Mouse (Mus musculus) ES-E14 (cell line): ENCODE results near the gene Enpp1. TPM values are rescaled to one million over a fixed set of nuclear protein-coding genes. Genes with fewer than 3 reads are reported as not detected.
"Not testable (repeated sequence)": the region's sequence is repeated elsewhere in the genome, so short reads cannot be mapped to it uniquely, and the experiment has no call there.

Source experiments
- DNase-seq: peaks from one replicate; pipeline ENCODE4 v3.0.0-alpha.2; 2013; ENCODE audit warnings: low read depth, low spot score
- H3K27ac ChIP-seq: 2 replicates; pipeline ENCODE4 v1.5.1; 2012; ENCODE audit warnings: low read depth, mild to moderate bottlenecking, low read length, moderate library complexity, mixed read lengths; ENCODE audit not compliant: poor library complexity, insufficient read depth, severe bottlenecking
- H3K36me3 ChIP-seq: 2 replicates; pipeline ENCODE4 v1.6.1; 2012; ENCODE audit warnings: mild to moderate bottlenecking, low read length, moderate library complexity, mixed read lengths; ENCODE audit not compliant: control insufficient read depth, poor library complexity, insufficient read depth, severe bottlenecking
- H3K4me1 ChIP-seq, 2 experiments: fragments of 150-350 bp in 1 of 2; sonication (generic) in 1 of 2; 2 replicates each; pipeline ENCODE4 v1.6.1; 2012; ENCODE audit warnings: low read length in 2 of 2, mild to moderate bottlenecking in 1 of 2, mixed read lengths in 1 of 2; ENCODE audit not compliant: control insufficient read depth in 2 of 2, insufficient read depth in 2 of 2, poor library complexity in 1 of 2
- H3K4me3 ChIP-seq, 2 experiments: fragments of 150-350 bp in 1 of 2; sonication (generic) in 1 of 2; 2 replicates each; pipeline ENCODE4 v1.5.1; 2012; ENCODE audit warnings: low read length in 2 of 2, low read depth in 1 of 2, mild to moderate bottlenecking in 1 of 2, mixed read lengths in 1 of 2; ENCODE audit not compliant: insufficient read depth in 1 of 2, poor library complexity in 1 of 2, severe bottlenecking in 1 of 2
- H3K9ac ChIP-seq: 2 replicates; pipeline ENCODE4 v1.6.1; 2012; ENCODE audit warnings: low read depth, mild to moderate bottlenecking, low read length, mixed read lengths; ENCODE audit not compliant: poor library complexity, insufficient read depth, severe bottlenecking
- H3K9me3 ChIP-seq: fragments of 150-350 bp; sonication (generic); 2 replicates; pipeline ENCODE4 v1.6.1; 2012; ENCODE audit warnings: low read depth, mild to moderate bottlenecking, low read length; ENCODE audit not compliant: control insufficient read depth, insufficient read depth
- CHD2 ChIP-seq: IDR thresholded peaks from 2 replicates; pipeline ENCODE4 v1.6.1; 2014; ENCODE audit warnings: mild to moderate bottlenecking, low read depth, low read length, inconsistent platforms
- HCFC1 ChIP-seq: IDR thresholded peaks from 2 replicates; pipeline ENCODE4 v1.6.1; 2012; ENCODE audit warnings: low read length, inconsistent platforms, borderline replicate concordance; ENCODE audit not compliant: insufficient read depth
- MAFK ChIP-seq: IDR thresholded peaks from 2 replicates; pipeline ENCODE4 v1.6.1; 2014; ENCODE audit warnings: mild to moderate bottlenecking, low read depth, low read length, inconsistent platforms; ENCODE audit not compliant: insufficient read depth
- ZC3H11A ChIP-seq: IDR thresholded peaks from 2 replicates; pipeline ENCODE4 v1.6.1; 2012; ENCODE audit warnings: low read depth, mild to moderate bottlenecking, inconsistent platforms, low read length, borderline replicate concordance
- ZNF384 ChIP-seq: IDR thresholded peaks from 2 replicates; pipeline ENCODE4 v1.6.1; 2012; ENCODE audit warnings: low read depth, low read length, inconsistent platforms
- in situ Hi-C, 2 experiments: fragments of 600-800 bp; cut with MboI; formaldehyde crosslinking; loops; one replicate each; pipeline ENCODE4 v1.15.1; 2025; ENCODE audit warnings: low sequenced_read_pairs in 2 of 2, inconsistent platforms in 1 of 2; ENCODE audit not compliant: unreplicated experiment in 2 of 2
- total RNA-seq: library from RNA; depleted of rRNA; stranded (reverse); fragments of 300-350 nt; gene quantifications from 2 replicates; pipeline ENCODE4 v1.2.3, GENCODE M21; 2012

Enpp1 gene
- total RNA-seq, 1 experiment, result 0.62 TPM

DNA sequence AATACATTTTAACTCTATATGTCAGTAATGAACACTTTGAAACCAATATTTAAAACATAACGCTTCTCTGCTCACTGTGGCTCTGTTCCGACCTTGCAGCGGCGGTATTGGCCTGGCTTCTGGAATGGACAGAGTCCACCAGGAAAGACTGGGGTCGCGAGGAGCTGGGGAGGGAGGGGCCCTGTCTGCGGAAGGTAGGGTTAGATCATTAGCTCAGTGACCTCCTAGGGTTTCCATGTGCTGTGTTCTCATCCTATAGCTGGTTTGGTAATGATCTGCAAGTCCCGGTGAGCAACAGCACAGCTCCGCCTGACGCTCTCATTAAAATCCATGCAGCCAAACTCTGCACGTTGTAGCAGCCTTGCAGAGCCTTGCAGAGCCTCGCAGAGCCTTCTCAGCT lies 84.7 kb downstream of the Enpp1 start:
- no peaks in the 10 kb centered on the region for H3K36me3 ChIP-seq
- DNase-seq, result no peak
- no peak overlapping the region for H3K27ac ChIP-seq
- TF ChIP-seq HCFC1 (no peak), CHD2 (no peak), ZC3H11A (no peak)
- no peaks in the 10 kb centered on the region for H3K9me3 ChIP-seq
- in situ Hi-C loops, result no loop called here
- H3K4me1 ChIP-seq, result no peaks in the 10 kb centered on the region; a peak in 1 of 4 replicates
- H3K4me3 ChIP-seq, result no peak overlapping the region
- H3K9ac ChIP-seq, result no peak overlapping the region

DNA sequence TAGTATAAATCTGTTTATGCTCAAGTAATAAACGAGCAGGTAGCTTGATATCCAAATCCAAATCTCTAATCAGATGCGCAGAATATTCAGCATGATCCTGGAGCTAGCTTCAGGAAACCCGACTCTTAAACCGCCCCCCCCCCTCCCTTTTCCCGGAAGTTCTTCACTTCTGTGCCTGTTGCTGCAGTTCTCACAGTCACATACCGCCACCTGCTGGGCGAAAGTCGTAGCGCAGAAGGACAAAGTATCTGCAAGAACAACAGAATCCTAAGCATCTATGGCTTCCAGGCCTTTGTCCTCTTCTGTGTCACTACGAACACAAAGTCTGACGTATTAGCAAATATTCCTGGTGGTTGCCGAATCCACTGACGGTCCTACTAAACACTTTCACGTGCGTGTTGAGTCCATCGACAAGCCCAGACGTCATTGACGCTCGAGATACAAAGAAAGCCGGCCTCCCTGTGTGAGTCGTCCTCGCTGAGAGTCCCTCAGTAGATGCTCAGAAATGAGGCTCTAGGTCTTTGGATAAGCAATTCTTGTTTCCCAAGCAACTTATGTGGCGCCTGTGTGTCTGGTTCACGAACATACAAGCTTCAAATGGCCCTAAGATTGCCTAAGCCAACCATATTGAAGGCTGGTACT lies 86.8 kb downstream of the Enpp1 start:
- in situ Hi-C loops, result no loop called here
- TF ChIP-seq MAFK (no peak), ZC3H11A (peak; percentile 26; the same call in 1 of the 2 replicates), ZNF384 (no peak)
- Histone ChIP-seq H3K9ac (no peak overlapping the region), H3K9me3 (no peaks in the 10 kb centered on the region), H3K36me3 (no peaks in the 10 kb centered on the region), H3K27ac (no peak overlapping the region), H3K4me1 (no peaks in the 10 kb centered on the region; a peak in 1 of 4 replicates), H3K4me3 (no peak overlapping the region)
- DNase-seq, result peak; percentile 90

DNA sequence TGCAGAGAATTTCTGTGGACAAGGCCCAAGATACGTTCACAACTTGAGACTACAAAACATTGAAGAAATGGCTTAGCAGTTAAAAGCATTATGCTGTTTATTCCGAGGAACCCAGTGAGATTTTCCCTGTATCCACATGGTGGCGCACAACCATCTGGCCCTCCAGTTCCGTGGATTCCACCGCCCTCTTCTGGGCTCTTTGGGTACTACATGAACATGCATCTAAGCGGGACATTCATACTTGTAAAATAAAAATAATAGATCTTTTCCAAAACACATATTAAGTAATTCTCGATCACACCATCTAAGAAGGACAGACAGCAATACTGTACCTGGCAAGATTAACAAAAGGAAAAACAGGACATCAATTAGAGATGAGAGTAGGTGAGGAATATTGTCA lies 89.4 kb downstream of the Enpp1 start:
- TF ChIP-seq ZC3H11A (peak; percentile 86), MAFK (no peak), ZNF384 (peak; percentile 66), HCFC1 (no peak)
- in situ Hi-C loops, result loop anchor here (25.0 kb wide), 4 partner anchors 235 to 835 kb away; partner anchors contain the start of genes Rps12 (in 1 of the 2), Slc18b1 (in 1 of the 2), Taar4 (in 1 of the 2) and Taar5 (in 1 of the 2)
- DNase-seq, result peak; percentile 73

DNA sequence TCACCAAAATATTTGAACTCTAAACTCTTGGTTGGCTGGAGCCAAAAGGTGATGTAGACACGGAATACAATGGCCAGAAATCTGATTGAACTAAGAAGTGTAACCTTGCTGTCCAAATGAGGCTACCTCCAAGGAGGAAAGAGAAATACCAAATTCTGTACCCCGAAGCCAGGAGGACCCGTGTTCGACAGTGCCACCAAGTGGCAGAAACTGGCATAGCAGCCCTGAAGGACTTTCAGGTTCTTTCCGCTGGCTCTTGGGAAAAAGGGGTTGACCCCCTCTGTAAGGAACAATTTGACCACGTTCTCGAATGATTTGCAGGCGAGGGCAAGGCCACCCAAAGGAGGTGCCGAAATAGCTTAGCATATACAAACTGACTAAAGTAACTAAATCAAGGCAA lies 90.4 kb downstream of the Enpp1 start:
- TF ChIP-seq ZC3H11A, result peak; percentile 62; the same call in 1 of the 2 replicates
- no peak for TF ChIP-seq MAFK
- TF ChIP-seq CHD2, result no peak
- no peak for TF ChIP-seq HCFC1
- no peak for TF ChIP-seq ZNF384
- DNase-seq, result no peak
- in situ Hi-C loops, result loop anchor here (25.0 kb wide), 4 partner anchors 234 to 834 kb away; partner anchors contain the start of genes Rps12 (in 1 of the 2), Slc18b1 (in 1 of the 2), Taar4 (in 1 of the 2) and Taar5 (in 1 of the 2)
- Histone ChIP-seq H3K27ac (no peak overlapping the region), H3K9me3 (no peaks in the 10 kb centered on the region), H3K36me3 (no peaks in the 10 kb centered on the region), H3K4me3 (no peak overlapping the region), H3K9ac (no peak overlapping the region), H3K4me1 (peaks cover 1 to 5% of the 10 kb centered on the region in 2 experiments; a peak in 2 of 4 replicates)

More for the DNA sequence above, 89.4 kb downstream of the Enpp1 start:
- no peak overlapping the region for H3K27ac ChIP-seq
- H3K36me3 ChIP-seq, result no peaks in the 10 kb centered on the region
- peaks cover 1 to 3% of the 10 kb centered on the region in 2 experiments; a peak in 2 of 4 replicates for H3K4me1 ChIP-seq
- H3K9ac ChIP-seq, result no peak overlapping the region
- H3K4me3 ChIP-seq, result no peak overlapping the region
- no peaks in the 10 kb centered on the region for H3K9me3 ChIP-seq

DNA sequence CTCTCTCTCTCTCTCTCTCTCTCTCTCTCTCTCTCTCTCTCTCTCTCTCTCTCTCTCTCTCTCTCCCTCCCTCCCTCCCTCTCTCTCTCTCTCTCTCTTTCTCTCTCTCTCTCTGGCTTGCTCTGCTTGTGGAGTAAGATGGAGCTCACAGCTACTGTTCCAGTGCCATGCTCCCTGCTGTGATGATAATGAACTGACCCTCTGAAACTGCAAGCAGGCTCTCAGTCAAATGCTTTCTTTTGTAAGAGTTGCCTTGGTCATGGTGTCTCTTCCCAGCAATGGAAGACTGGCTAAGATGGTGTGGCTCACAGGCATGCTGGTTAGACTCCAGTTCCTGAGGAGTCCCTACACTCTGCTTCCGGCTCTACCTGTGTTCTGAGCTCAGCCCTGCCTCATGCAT lies 95.4 kb downstream of the Enpp1 start:
- in situ Hi-C loops, result loop anchor here (10.0 to 25.0 kb wide), 5 partner anchors 229 to 829 kb away; partner anchors contain the start of genes Rps12 (in 1 of the 2), Slc18b1 (in 1 of the 2), Taar4 (in 1 of the 2) and Taar5 (in 1 of the 2)
- not testable (repeated sequence) for H3K36me3 ChIP-seq, H3K9ac ChIP-seq, H3K4me3 ChIP-seq, H3K4me1 ChIP-seq, H3K9me3 ChIP-seq, DNase-seq
- peak overlapping the region; percentile 42; the same call in 1 of the 2 replicates for H3K27ac ChIP-seq
